Mouse (Mus musculus) brain, embryonic 14.5 days (tissue): ENCODE measurements at regions not wholly inside any gene's neighbourhood (a gene's known extent, or its start where the extent isn't known, plus 50 kb on each side); places are given as distances from the start of the nearest gene placed in this dataset.

Source experiments
- CTCF ChIP-seq: fragments of 200-500 bp; IDR thresholded peaks from 2 replicates; pipeline ENCODE4 v1.5.1; 2012; ENCODE audit warnings: inconsistent platforms, mild to moderate bottlenecking, moderate library complexity, borderline replicate concordance; ENCODE audit not compliant: insufficient read depth, insufficient read length; ENCODE audit errors: extremely low read depth
- POLR2A ChIP-seq: fragments of 200-500 bp; IDR thresholded peaks from 2 replicates; pipeline ENCODE4 v1.6.1; 2012; ENCODE audit warnings: mild to moderate bottlenecking, inconsistent platforms, borderline replicate concordance; ENCODE audit not compliant: poor library complexity, insufficient read depth, insufficient read length, severe bottlenecking; ENCODE audit errors: extremely low read depth

- TF ChIP-seq POLR2A (no peak), CTCF (no peak)
Observed at GRCm38 (mm10) chr9:35363936-35364335, 57.0 kb upstream of the Cdon start.
